In genomic region chr1:130298636-130299035, GRCm38 (mm10) we compare ENCODE assay signal across 23 mouse cellular contexts.
DNase-seq lines count a peak whose midpoint lies in the region; ATAC-seq and TF ChIP-seq lines count a peak whose summit lies in the region.
"Had no signal": no experiment of that assay in that cellular context is flagged by ENCODE, and none has a peak within 500 bp of the region (broad histone marks: within the 10 kb centered on the region; RNA-seq: fewer than 3 reads in every experiment).

No protein-coding gene starts in this region.

- no peak overlapping the region for H3K4me3 ChIP-seq in liver, embryonic 11.5 days (ENCODE audit: low read depth, low read length)
- H3K4me3 ChIP-seq in MEL (ENCODE audit: control insufficient read depth in 1 of 2, insufficient read depth in 1 of 2, low read depth in 2 of 2, low read length in 2 of 2) = no peak overlapping the region; a peak in 1 of 4 replicates
- H3K4me3 ChIP-seq in limb, embryonic 14.5 days (replicated peaks; ENCODE audit: low read length) = no peak overlapping the region
- H3K4me3 ChIP-seq: embryonic facial prominence, embryonic 13.5 days; embryonic facial prominence, embryonic 15.5 days; erythroblast, embryonic 14.5 days; forebrain, embryonic 10.5 days; forebrain, embryonic 12.5 days had no signal

- TF ChIP-seq EP300 in MEL (IDR thresholded peaks at IDR 0.05; ENCODE audit: low read depth in 1 of 2, low read length in 2 of 2) = no peak

- DNase-seq in liver, embryonic 11.5 days (ENCODE audit: low spot score) = no peak
- DNase-seq in liver (no peak), MEL (ENCODE audit: low read depth, low spot score) (no peak), MN1 (ENCODE audit: low spot score) (no peak)
- peak; percentile 57 for DNase-seq in limb, embryonic 14.5 days (ENCODE audit: low spot score)
- DNase-seq in left cerebral cortex, adult 9 months (ENCODE audit: low spot score in 2 of 2) = no peak
- DNase-seq: adrenal gland, adult 2 months; adrenal gland, postnatal 10 days; adrenal gland, postnatal 25 days; cerebellum, adult 11 months; cerebellum, adult 18-20 months; cerebellum, adult 8-10 months; cerebellum, adult 9-11 months; cerebellum, postnatal 14 days; cerebellum, postnatal 36 days; embryo, embryonic 11 days had no signal

- H3K79me2 ChIP-seq in MEL (ENCODE audit: control insufficient read depth, insufficient read depth, low read length, poor library complexity) = 0 out of 2 replicates have a peak, but pooled peaks cover 2% of the 10 kb centered on the region

- H3K4me1 ChIP-seq in liver, embryonic 11.5 days (replicated peaks; ENCODE audit: control insufficient read depth, insufficient read depth, low read length) = peaks cover 16% of the 10 kb centered on the region
- peaks cover 20 to 25% of the 10 kb centered on the region in 2 experiments for H3K4me1 ChIP-seq in MEL (ENCODE audit: control insufficient read depth in 1 of 2, insufficient read depth in 2 of 2, low read length in 2 of 2)
- H3K4me1 ChIP-seq in limb, embryonic 14.5 days (ENCODE audit: control insufficient read depth, insufficient read depth, low read length) = peaks cover 13% of the 10 kb centered on the region

- H3K4me2 ChIP-seq in liver, embryonic 11.5 days = no peak overlapping the region
- no peak overlapping the region for H3K4me2 ChIP-seq in limb, embryonic 14.5 days (replicated peaks; ENCODE audit: low read depth, low read length, severe bottlenecking)
- H3K4me2 ChIP-seq: embryonic facial prominence, embryonic 13.5 days; embryonic facial prominence, embryonic 15.5 days; forebrain, embryonic 12.5 days had no signal

- H3K9ac ChIP-seq in liver, embryonic 11.5 days (ENCODE audit: low read depth, low read length) = no peak overlapping the region
- H3K9ac ChIP-seq in MEL (ENCODE audit: control insufficient read depth, low read depth, low read length, poor library complexity, severe bottlenecking) = peak overlapping the region; percentile 10; the same call in 1 of the 2 replicates
- no peak overlapping the region for H3K9ac ChIP-seq in limb, embryonic 14.5 days (ENCODE audit: low read depth, low read length, severe bottlenecking)
- H3K9ac ChIP-seq: embryonic facial prominence, embryonic 13.5 days; embryonic facial prominence, embryonic 15.5 days; forebrain, embryonic 12.5 days had no signal

- TF ChIP-seq CTCF in MEL (IDR thresholded peaks at IDR 0.05 in 2 of 3, conservative IDR thresholded peaks at IDR 0.05 in 1 of 3; ENCODE audit: control insufficient read depth in 1 of 3, insufficient read depth in 1 of 3, low read depth in 2 of 3, low read length in 3 of 3, poor library complexity in 1 of 3, severe bottlenecking in 1 of 3) = no peak

- WGBS in liver, embryonic 11.5 days = 79% methylated on average over 1 of the region's 1 CpGs
- WGBS in limb, embryonic 14.5 days = 61% methylated on average over 1 of the region's 1 CpGs

- no peaks in the 10 kb centered on the region for H3K9me3 ChIP-seq in liver, embryonic 11.5 days (ENCODE audit: control insufficient read depth, low read length)
- H3K9me3 ChIP-seq in MEL (replicated peaks; ENCODE audit: insufficient read depth, low read length) = no peaks in the 10 kb centered on the region
- H3K9me3 ChIP-seq in limb, embryonic 14.5 days (ENCODE audit: control insufficient read depth, low read length) = no peaks in the 10 kb centered on the region
- H3K9me3 ChIP-seq: embryonic facial prominence, embryonic 13.5 days; embryonic facial prominence, embryonic 15.5 days; forebrain, embryonic 10.5 days; forebrain, embryonic 12.5 days had no signal

- TF ChIP-seq POLR2A in MEL (IDR thresholded peaks at IDR 0.05; ENCODE audit: control insufficient read depth in 1 of 2, insufficient read depth in 1 of 2, low read depth in 1 of 2, low read length in 2 of 2, poor library complexity in 1 of 2) = no peak
- no peak for TF ChIP-seq POLR2A in limb, embryonic 14.5 days (IDR thresholded peaks at IDR 0.05; ENCODE audit: borderline replicate concordance, extremely low read depth, insufficient read depth, insufficient read length)

- H3K27ac ChIP-seq in liver, embryonic 11.5 days (ENCODE audit: low read depth, low read length) = peak overlapping the region; percentile 13; the same call in 1 of the 2 replicates
- peak overlapping the region; percentile 72 for H3K27ac ChIP-seq in MEL (ENCODE audit: control insufficient read depth, low read depth, low read length)
- no peak overlapping the region for H3K27ac ChIP-seq in limb, embryonic 14.5 days (replicated peaks; ENCODE audit: low read depth, low read length)
- H3K27ac ChIP-seq: embryonic facial prominence, embryonic 13.5 days; embryonic facial prominence, embryonic 15.5 days; forebrain, embryonic 12.5 days had no signal

- H3K27me3 ChIP-seq in liver, embryonic 11.5 days (replicated peaks; ENCODE audit: control insufficient read depth, insufficient read depth, low read length) = no peaks in the 10 kb centered on the region
- H3K27me3 ChIP-seq in MEL (ENCODE audit: control insufficient read depth in 1 of 2, insufficient read depth in 2 of 2, low read length in 2 of 2) = no peaks in the 10 kb centered on the region
- H3K27me3 ChIP-seq in limb, embryonic 14.5 days (ENCODE audit: control insufficient read depth, insufficient read depth, low read length) = no peaks in the 10 kb centered on the region
- H3K27me3 ChIP-seq: embryonic facial prominence, embryonic 13.5 days; embryonic facial prominence, embryonic 15.5 days; forebrain, embryonic 12.5 days had no signal

- no peaks in the 10 kb centered on the region for H3K36me3 ChIP-seq in liver, embryonic 11.5 days (ENCODE audit: control insufficient read depth, insufficient read depth, low read length)
- H3K36me3 ChIP-seq in MEL (ENCODE audit: control insufficient read depth in 1 of 2, insufficient read depth in 2 of 2, low read length in 2 of 2) = peaks cover 0 to 40% of the 10 kb centered on the region in 2 experiments; a peak in 2 of 4 replicates
- no peaks in the 10 kb centered on the region for H3K36me3 ChIP-seq in limb, embryonic 14.5 days (ENCODE audit: control insufficient read depth, insufficient read depth, low read length)
- H3K36me3 ChIP-seq: embryonic facial prominence, embryonic 13.5 days; embryonic facial prominence, embryonic 15.5 days; forebrain, embryonic 10.5 days; forebrain, embryonic 12.5 days had no signal

- no peak for ATAC-seq in liver, embryonic 11.5 days (replicated peaks; ENCODE audit: low FRiP score)
- peak; percentile 46; the same call in 1 of the 2 replicates for ATAC-seq in limb, embryonic 14.5 days (ENCODE audit: low FRiP score, low read depth)
- ATAC-seq: forebrain, embryonic 14.5 days; forebrain, embryonic 16.5 days had no signal

- TF ChIP-seq RAD21 in MEL (IDR thresholded peaks at IDR 0.05; ENCODE audit: low read depth, low read length) = no peak

TF ChIP-seq in MEL, 35 proteins besides CTCF, POLR2A, EP300 and RAD21:
- TF ChIP-seq GABPA (IDR thresholded peaks at IDR 0.05; ENCODE audit: low read depth, low read length) (no peak), CHD1 (IDR thresholded peaks at IDR 0.05; ENCODE audit: low read depth, low read length) (0 out of 2 replicates have a peak, but pooled peaks have one; percentile 62)
